Mouse (Mus musculus) colon, adult 2 months (tissue): ENCODE data around the gene Gm6676. TPM values are rescaled to one million over a fixed set of nuclear protein-coding genes. Genes with fewer than 3 reads are reported as not detected.

Source experiments
- polyA plus RNA-seq: library from polyadenylated mRNA; depleted of rRNA; stranded (reverse); fragments of >200 nt; gene quantifications from 2 replicates; pipeline ENCODE4 v1.2.3, GENCODE M21; 2012; rRNA removed

Gm6676 gene
- not detected in 2 replicates for polyA plus RNA-seq

GRCm38 (mm10) chr14:7125312-7125711, at the start of gene Gm6676:
Gene Gm6676, minus strand, starts transcription at chr14:7125412.

GRCm38 (mm10) chr14:7174483-7174971, 49.3 kb upstream of the Gm6676 start, which contains the start of gene Gm3512:
Gene Gm3512, minus strand, starts transcription at chr14:7174533.

GRCm38 (mm10) chr14:7100521-7100920, 24.7 kb downstream of the Gm6676 start, which contains the start of gene Gm3696:
Gene Gm3696, minus strand, starts transcription at chr14:7100621.

Other genes with a start within 250 kb of the Gm6676 start
- gene Gm3667, start 235.4 kb downstream of the Gm6676 start, polyA plus RNA-seq: not detected in 2 replicates
- gene Gm6356, start 151.6 kb downstream of the Gm6676 start, polyA plus RNA-seq: not detected in 2 replicates
- gene Gm10406, start 98.0 kb downstream of the Gm6676 start, polyA plus RNA-seq: not detected in 2 replicates
- gene Gm3685, start 80.4 kb downstream of the Gm6676 start, polyA plus RNA-seq: not detected in 2 replicates
- not detected in 2 replicates for gene Gm3696, start 24.8 kb downstream of the Gm6676 start, polyA plus RNA-seq
- not detected in 2 replicates for gene Gm3512, start 49.1 kb upstream of the Gm6676 start, polyA plus RNA-seq
- not detected in 2 replicates for gene Gm16434, start 69.1 kb upstream of the Gm6676 start, polyA plus RNA-seq
- not detected in 2 replicates for gene Gm3727, start 139.3 kb upstream of the Gm6676 start, polyA plus RNA-seq
- 0.13 TPM in 1 of 2 replicates, not detected in the other for gene Gm3739, start 189.6 kb upstream of the Gm6676 start, polyA plus RNA-seq
- not detected in 2 replicates for gene Gm5797, start 207.0 kb upstream of the Gm6676 start, polyA plus RNA-seq
- gene Gm8374, start 239.7 kb upstream of the Gm6676 start, polyA plus RNA-seq: not detected in 2 replicates